Mouse (Mus musculus) heart, postnatal 14 days (tissue): ENCODE results near the gene Emc7. TPM values are rescaled to one million over a fixed set of nuclear protein-coding genes. Genes with fewer than 3 reads are reported as not detected.

Source experiments
- DNase-seq, 2 experiments: peaks; one replicate each; pipeline ENCODE4 v3.0.0; 2021 to 2022
- intact Hi-C: fragments of 180-260 bp; cut with DNase I; formaldehyde crosslinking; loops from one replicate; pipeline ENCODE4 v1.15.1; 2025
- total RNA-seq, 2 experiments: library from RNA; stranded (reverse); gene quantifications; 2 replicates each; pipeline ENCODE4 v1.2.3; 2021

Gene Emc7
- total RNA-seq, 2 experiments from 2014 or later: 15.2 to 15.5 TPM

GRCm38 (mm10) chr2:112510140-112510539 is 55.3 kb downstream of the Emc7 start:
- intact Hi-C loops: no loop called here
- no peak for DNase-seq

GRCm38 (mm10) chr2:112513036-112513435 is 58.2 kb downstream of the Emc7 start:
- no peak for DNase-seq
- intact Hi-C loops: no loop called here

GRCm38 (mm10) chr2:112516728-112517127 is 61.9 kb downstream of the Emc7 start:
- intact Hi-C loops: no loop called here
- no peak for DNase-seq

- intact Hi-C loops: no loop called here
- DNase-seq: no peak
These were observed 62.4 kb downstream of the Emc7 start for GRCm38 (mm10) chr2:112517218-112517617.

GRCm38 (mm10) chr2:112518541-112518940 is 63.7 kb downstream of the Emc7 start:
- intact Hi-C loops: no loop called here
- no peak for DNase-seq

- no peak for DNase-seq
- intact Hi-C loops: no loop called here
These were observed 66.0 kb downstream of the Emc7 start for GRCm38 (mm10) chr2:112520526-112521482.

Other genes starting within 250 kb of the Emc7 start
- gene Lpcat4, start 215.5 kb upstream of the Emc7 start, total RNA-seq: 1 to 10 TPM; 4.3 to 4.4 TPM
- gene Nutm1, start 195.7 kb upstream of the Emc7 start, total RNA-seq: not detected
- 10 to 100 TPM; 57.1 to 64.2 TPM for gene Nop10, start 193.1 kb upstream of the Emc7 start, total RNA-seq
- 10 to 100 TPM; 40.7 to 42.8 TPM for gene Slc12a6, start 189.2 kb upstream of the Emc7 start, total RNA-seq
- under 1 TPM in 1 of 2 experiments, not detected in 1; 0.51 TPM for gene Gm21985, start 188.7 kb upstream of the Emc7 start, total RNA-seq
- gene Emc4, start 87.0 kb upstream of the Emc7 start, total RNA-seq: 10 to 100 TPM; 61.2 to 67.8 TPM
- gene Katnbl1, start 75.8 kb upstream of the Emc7 start, total RNA-seq: 1 to 10 TPM; 7.3 to 7.6 TPM
- gene Chrm5, start 25.8 kb downstream of the Emc7 start, total RNA-seq: not detected
- 10 to 100 TPM; 16.9 to 17.1 TPM for gene Aven, start 38.0 kb downstream of the Emc7 start, total RNA-seq